Mouse (Mus musculus): ENCODE measurements around the gene Zfp867.

The Zfp867 gene

DNA sequence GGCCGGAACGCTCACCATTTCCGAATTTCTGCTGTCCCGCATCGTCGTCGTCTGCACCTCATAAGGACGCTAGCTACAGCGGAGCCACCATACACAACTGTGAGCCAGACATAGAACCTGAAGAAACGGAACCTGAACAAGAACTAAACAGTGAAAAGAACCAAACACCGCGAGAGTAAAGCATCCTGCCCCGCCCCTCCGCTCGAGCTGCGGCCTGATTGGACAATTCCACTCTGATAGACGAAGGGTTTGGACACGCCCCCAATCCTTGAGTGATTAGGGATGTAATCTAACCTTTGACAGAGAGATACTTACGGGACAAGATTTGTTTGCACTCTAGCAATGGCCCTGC, at the start of gene Zfp867:
Gene Zfp867, minus strand, starts transcription at position 149 of the 352 bp plus-strand sequence.
- peak; percentile 91 for DNase-seq (ENCODE audit: low spot score)

DNA sequence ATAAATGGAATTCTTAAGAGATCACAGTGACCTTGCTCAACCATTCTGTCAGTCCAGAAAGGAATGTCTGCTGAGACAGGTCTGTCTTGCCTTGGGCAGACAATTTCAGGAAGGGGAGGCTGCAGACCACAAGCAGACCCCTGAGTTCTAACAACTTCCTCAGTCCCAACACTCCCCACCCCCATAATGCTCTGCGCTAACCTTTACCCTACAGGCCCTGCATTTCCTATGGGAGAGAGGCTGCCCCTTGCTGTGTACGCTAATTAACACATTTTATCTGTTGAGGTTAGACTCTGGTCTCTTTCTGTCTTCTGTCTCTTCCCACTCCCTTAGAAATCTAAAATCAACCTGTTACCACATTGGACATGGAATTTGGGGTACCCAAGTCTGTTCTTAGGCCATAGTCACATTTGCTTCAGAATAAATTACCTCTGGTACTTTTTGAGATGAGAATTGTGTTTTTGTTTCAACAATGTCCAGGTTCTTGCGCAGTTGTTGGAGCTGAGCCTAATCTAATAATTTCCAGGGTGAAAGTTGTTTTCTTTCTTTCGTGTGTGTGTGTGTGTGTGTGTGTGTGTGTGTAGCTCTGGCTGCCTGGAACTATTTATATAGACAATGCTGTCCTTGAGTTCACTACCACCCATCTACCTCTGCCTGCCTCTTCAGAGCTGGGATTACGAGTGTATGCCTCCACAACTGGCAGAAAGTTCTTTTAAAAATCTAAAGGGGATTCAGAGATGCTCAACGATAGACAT, 47.6 kb upstream of the Zfp867 start:
- DNase-seq (ENCODE audit: low spot score), result no peak

DNA sequence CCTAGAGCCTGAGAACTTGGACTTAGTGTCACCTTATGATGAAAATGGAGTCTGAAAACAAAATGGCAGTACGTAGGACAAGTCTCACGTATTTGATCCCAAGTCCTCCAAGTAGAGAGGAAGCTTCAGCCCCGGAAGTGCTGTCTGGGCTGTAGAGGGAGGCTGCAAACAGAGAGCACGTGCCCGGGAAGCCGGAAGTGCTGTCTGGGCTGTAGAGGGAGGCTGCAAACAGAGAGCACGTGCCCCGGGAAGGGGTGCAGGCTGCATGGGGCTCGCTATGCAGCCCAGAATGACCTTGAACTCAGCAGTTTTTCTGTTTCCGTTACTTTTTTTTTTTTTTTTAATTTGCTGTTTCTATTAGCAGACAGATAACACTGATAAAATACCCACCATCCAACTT, 46.0 kb upstream of the Zfp867 start:
- DNase-seq (ENCODE audit: low spot score), result no peak

DNA sequence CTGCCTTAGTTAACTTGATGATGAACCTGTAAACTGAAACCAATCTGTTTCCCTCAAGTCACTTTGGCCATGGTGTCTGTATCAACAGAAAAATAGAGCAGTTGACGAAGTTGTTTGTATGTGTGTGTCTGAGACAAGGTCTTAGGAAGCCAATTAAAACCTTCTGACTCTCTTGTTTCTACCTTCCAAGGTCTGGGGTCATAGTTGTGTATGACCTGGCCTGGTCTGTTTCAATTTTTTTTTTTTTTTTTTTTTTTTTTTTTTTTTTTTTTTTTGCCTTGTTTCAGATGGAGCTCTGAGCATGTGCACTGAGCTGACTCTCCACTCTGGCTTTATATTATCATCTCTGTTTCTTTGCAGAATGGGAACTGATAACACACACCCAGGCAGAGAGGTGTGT, 45.2 kb upstream of the Zfp867 start:
- no peak for DNase-seq (ENCODE audit: low spot score)

DNA sequence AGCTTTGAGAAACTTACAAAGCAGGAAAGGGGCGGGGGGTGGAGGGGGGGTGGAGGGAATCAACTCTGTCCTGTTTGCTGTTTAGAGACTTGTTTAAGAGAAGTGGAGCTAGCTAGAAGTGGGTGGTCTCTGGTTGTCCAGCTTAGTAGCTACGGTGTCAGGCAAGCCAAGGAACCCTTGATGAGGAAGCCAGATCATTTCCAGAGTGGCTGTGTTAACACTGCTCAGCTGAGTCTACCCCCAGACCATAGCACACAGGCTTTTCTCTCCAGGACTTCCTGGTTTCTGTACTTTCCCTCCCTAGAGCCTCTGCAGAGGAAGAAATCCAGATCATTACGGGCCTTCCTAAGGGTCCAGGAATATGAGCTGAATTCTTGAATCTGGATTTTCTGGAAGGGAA, 42.5 kb upstream of the Zfp867 start:
- no peak for DNase-seq (ENCODE audit: low spot score)

DNA sequence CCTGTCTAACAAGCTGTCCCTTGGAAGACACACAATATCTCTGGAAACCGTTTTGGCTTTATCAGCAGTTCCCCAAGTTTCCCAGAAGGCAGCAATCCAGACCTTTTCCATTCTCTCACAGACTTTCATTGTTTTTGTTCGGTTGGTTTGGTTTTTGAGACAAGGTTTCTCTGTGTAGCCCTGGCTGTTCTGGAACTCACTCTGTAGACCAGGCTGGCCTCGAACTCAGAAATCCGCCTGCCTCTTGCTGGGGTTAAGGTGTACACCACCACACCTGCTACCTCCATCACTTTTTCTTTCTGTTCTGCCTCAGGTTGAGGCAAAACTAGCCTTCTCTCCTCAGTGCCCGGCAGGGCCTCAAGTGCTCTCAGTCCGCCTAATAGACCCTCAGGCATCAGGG, 42.1 kb upstream of the Zfp867 start:
- no peak for DNase-seq (ENCODE audit: low spot score)

DNA sequence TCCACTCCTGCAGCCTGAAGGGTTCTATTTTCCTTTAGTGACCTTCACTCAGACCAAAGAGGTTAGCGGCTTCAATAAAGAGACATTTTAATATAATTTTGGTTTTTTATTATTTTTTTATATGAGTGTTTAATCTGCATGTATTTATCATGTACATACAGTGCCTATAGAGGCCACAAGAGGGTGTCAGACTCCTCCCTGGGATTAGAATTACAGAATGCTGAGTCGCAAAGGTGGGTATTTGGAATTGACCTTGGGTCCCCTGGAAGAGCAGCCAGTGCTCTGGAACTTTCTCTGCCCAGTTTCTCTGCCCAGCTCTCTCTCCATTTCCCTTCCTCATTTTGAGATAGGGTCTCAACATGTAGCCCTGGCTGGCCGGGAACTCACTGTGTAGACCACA, 41.3 kb upstream of the Zfp867 start:
- DNase-seq (ENCODE audit: low spot score), result no peak

DNA sequence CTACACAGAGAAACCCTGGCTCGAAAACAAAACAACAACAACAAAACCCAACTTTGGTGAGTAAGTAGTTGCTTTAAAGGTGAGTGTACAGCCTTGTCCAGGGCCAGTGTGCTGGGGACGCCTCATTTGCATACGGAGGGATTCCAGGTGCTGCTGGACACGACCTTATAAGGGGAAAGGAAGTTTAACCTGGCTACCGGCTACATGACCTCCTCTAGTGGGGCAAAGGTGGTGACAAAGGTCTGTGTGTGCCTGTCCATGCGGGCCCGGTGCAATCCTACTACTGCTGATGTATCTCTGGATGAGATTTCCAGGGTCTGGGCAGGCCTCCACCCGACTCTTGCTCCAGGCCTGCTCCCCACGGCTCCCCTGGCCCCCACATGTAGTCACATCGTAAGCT, 40.5 kb upstream of the Zfp867 start:
- no peak for DNase-seq (ENCODE audit: low spot score)

DNA sequence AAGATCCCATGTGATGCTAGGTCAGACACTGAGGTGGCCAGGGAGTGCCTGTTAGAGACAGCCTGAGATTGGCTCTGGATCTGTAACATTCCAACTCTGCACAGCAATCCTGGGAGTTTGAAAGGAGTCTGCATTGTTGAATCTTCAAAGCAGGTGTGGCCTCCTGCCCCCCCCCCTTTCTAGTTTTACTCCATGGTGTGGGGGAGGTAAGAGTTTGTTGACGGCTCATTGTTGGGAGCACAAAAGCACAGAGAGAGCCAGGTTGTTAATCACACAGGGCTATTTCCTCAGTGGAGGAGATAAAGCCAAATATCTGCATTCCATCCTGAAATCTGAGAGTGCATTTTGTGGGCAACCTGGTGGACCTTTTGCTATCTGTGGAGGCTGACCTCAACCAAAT, 39.3 kb upstream of the Zfp867 start:
- no peak for DNase-seq (ENCODE audit: low spot score)

DNA sequence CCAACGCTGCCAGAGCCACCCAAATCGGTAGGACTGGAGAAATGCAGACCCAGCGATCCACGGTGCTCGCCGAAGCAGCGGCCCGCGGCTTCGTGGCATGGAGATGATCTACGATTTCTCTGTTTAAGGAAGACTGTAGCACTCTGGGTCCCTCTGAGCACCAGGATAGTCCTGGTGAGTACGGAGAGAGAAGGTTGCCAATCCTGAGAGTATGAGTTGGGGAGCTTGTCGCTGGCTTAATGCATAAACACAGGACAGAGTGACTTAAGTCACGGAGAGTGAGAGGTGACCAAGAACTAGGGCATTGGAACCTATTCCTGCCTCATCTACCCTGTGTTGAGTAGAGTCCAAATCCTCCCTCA, 34.4 kb upstream of the Zfp867 start:
- no peak for DNase-seq (ENCODE audit: low spot score)

DNA sequence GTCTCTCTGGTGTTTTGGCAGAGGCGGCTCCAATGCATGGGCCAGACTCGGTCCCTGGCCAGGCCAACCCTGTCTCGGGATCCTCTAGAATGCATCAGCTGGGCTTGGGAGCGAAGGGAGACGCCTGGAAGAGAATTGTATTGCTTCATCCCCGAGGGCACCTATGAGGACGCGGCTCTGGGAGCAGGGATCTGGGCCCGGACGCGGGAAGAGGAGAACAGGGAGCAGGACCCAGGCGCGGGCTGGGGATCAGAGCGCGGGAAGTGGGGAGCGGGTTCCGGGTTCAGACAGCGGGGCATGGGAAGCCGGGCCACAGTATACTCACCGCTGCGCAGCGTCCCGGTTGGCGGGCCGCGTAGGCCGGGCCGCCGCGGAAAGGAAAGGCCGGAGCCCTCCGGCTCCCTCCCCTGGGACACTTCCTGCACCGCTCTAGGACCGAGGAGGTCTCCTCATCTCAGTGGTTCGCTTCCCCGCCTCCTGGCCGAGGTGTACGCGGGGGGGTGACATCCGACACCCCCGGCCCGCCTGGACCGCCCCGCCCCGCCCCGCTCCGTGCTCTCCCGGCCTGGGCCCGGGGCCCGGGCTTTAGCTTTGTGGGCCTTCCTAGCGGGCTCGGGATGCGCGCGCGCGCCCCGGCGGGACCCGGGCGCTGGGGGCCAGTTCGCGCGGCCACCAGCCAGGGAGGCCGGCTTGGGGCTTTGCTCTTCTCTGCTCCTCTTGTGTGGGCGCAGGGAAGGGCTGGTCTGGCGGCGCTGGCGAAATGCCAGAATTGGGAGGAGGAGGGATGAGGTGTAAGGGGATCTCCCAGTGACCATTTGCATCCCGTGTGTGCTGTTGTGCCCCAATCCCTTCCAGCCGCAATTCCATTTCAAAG, 33.8 kb upstream of the Zfp867 start:
- DNase-seq (ENCODE audit: low spot score), result peak; percentile 87

DNA sequence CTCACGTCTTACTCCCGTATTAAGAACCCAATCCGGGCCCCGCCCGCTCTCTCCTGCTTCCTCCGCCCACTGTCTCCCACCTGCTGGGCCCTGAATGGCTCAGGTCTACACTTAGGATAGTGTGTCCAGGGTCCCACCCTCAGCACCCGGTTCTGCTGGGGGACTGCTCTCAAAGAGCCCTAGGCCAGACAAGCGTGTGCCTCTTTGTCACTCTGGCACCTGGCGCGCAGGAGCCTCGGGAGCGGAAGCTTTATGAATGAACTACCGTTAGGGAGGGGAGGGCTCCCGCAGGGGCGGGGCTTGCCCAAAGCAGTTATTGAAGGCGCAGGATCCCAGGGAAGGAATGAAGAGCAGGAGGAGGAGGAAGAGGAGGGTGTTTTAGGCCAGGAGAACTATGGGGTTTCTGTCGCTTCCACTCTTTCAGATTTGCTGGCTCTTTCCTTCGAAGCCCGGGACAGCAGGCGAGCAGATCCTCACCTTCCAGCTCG, 33.1 kb upstream of the Zfp867 start:
- DNase-seq (ENCODE audit: low spot score), result peak; percentile 74

DNA sequence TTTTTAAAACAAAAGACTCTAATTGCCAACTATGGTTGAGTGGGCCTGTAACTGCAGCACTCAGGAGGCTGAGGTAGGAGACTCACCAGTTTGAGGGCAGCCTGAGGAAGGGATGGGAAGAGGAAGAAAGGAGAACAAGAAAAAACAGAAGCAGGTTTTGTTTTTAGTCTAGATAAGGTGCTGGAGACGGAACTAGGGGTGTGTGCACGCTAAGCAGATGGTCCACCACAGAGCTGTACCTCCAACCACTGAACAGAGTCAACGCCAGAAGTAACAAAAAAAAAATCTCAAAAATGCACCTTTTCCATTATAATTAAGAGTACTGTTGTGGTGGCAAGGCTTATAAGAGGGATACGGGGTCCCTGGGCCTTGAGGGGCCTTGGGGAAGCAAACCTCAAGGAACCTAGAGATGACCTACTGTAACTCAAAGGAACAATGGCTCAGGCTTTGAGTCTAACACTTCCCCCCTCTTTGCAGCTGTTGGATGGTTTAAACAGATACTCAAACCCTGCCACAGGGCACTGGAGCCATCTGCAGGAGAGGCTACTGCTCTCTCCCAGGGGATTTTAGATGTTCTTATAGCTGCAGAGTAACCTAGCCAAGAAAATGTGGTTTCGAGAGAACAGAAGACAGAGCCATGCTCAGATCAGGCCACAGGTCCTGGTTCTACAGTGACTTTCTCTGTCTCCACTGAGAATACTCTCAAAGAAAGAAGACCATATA, 29.9 kb upstream of the Zfp867 start:
- no peak for DNase-seq (ENCODE audit: low spot score)

DNA sequence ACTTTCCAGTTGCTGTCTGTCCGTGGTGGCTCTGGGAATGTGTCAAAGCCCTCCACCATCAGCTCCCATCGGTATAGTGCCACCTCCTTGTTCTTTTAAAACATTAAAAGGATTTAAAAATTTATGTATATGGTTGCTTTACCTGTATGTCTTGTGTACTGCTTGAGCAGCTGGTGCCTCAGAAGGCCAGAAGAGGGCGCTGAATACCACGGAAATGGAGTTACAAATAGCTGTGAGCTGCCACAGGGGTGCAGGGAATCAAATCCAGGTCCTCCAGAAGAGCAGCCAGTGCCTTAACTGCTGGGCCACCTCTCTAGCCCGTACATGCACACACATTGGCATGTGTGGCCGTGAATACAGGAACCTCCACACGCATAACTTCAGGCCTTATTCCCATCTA, 25.5 kb upstream of the Zfp867 start:
- DNase-seq (ENCODE audit: low spot score), result no peak

DNA sequence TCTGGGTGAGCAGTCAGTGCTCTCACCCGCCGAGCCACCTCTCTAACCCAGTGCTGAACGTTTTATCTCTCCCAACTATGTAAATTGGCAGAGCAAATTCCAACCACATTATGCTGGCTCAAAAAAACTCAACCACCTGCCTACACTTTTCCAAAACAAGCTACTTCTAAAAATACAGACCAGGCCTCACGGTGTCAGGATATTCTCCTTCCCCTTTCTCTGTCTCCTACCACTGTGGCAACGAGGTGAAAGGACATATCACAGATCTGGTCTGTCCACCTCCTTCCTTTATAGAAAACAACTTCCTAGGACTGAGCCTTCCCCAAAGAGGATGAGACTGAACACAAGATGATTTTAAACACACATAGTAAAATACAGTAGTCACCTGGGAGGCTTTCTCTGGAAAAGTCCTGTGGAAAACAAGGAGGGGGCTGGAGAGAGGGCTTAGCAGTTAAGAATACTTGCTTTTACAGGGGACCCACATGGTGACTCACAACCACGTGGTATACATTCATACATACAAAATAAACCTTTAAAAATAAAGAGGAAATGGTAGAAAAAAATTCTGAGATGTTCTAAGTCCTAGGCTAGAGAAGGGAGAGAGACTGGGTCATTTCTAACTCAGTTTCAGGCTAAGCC, 24.5 kb upstream of the Zfp867 start:
- no peak for DNase-seq (ENCODE audit: low spot score)

DNA sequence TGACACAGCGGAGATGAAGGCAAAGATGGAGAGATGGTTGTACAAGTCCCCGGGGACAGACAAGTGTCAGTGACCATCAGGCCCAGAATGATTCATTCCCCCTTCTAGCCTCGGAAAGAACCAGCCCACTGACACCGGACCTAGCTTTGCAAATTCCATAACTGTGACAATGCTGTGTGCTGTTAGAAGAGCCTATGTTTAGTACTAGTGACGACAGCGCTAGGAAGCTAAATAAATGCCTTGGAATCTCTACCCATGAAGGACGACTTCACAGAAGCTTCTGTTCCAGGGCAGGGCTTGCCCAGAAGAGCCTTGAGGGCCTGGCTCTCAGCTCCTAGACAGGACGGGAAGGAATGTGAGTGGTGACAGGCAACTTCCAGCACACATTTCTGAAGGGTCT, 13.9 kb upstream of the Zfp867 start:
- no peak for DNase-seq (ENCODE audit: low spot score)

DNA sequence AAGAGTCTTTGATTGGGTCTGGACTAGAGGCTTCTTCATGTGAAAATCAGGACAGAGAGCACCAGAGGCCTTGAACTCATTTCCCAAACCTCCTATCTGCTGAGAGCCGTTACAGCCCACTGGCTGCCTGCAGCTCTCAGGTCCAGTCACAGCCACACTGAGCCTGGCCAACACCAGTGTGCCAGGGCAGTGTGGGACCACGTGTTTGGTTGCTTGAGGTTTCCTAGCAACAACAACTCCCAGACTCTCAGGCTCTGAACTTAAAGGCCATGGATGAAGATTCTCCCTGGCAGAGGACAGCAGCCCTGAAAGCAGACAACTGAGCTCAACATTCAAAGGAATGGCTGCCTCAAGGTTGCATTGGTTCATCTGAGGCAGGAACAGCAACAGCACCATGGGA, 13.4 kb upstream of the Zfp867 start:
- DNase-seq (ENCODE audit: low spot score), result no peak

DNA sequence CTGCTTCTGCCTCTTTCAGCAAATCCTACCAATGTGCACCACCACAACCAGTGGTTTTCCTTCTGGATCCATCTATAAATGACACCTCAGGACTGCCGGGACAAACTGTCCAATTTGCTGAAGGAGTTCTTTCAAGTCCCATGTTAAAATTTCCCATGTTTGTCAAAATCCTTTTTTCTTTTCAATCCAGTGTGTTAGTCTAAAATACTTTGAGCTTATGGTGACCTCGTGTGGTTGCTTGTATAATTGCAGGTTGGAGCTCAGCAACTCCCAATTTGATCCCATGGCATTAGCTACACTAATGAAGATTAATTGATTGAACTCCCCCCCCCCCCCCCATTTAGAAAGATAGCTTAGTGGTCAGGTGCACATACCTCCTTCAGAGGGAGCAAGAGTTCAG, 10.9 kb upstream of the Zfp867 start:
- DNase-seq (ENCODE audit: low spot score), result no peak

DNA sequence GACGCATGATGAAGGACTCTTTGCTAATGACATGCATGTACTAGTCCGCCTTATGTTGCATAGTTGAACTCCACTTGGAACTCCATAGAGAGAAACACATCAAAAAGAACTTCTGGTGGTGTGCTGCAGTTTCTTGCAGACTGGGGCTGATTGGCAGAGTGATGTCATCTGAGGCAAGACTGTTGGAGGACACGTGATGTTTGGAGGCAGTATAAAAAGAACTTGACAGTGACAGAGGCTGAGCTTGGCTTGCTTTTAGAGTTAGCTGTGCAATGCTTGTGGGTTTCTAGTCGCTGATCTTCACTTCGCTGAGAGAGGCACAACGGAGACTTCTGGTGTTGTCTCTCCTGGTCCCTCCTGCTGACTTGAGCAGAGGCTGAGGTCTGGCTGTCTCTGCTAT, 5.0 kb upstream of the Zfp867 start:
- no peak for DNase-seq (ENCODE audit: low spot score)

DNA sequence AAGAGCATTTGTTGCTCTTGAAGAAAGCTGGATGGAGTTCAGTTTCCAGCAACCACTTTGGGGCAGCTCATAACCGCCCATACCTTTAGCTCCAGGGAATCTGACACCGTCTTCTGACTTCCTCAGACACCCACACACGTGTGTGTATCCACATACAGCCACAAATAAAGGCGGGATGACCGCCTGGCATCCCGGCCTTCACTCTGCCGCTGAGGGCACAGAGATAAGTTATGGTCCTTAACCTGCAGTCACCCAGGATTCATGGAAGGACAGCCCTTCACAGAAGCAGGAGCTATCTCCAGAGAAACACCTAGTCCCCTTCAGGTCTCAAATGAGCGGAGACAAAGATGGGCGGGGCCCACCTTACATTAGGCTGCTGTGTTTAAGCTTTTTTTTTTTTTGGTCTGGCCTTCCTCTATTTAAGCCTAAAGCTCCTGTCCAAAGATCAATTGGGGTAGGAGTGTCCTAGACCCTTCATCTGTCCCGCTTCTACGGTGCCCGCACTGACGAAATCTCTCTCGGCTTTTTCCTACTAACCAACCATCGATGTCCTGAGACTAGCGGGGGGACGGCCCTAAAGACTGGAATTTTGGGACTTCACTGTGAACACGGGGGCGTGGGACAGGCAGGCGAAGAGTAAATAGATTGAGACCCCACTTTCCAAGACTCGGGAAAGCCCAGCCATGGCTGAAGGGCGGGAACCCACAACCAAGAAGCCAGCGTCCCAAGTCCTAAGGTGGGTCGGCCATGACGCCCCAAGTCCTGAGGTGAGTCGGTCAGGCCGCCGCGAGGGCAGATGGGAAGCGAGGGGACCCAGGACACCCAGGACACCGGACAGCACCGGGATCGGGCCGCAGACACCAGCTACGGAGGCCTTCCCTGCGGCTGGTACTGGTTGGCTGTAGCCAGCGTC, 605 bp downstream of the Zfp867 start:
- DNase-seq (ENCODE audit: low spot score), result peak; percentile 60

DNA sequence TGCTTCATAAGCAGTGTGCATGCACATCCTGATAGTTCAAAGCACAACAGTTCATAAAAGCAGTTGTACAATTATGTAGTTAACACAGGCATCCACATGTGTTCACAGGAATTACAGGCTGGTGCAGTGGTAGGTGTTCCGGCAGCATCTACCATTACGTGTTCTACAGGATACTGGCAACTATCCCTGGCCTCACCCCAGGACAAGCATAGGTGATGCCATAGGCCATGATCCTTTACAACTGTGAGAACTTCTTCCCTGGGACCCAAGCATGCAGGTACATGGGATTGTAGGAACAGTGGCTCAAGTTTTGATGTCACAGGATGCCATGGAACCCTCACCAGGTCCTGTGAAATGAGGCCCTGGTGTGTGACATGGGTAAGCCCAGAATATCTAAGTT, 11.8 kb downstream of the Zfp867 start:
- DNase-seq (ENCODE audit: low spot score), result no peak

Measured in testis, postnatal 14 days (tissue).